Mouse (Mus musculus) CD4-positive, CD25-positive, alpha-beta regulatory T cell, adult 2 months (primary cell): ENCODE measurements around the gene Scfd2.

Experiments used
- DNase-seq: peaks from one replicate; pipeline ENCODE4 v3.0.0-alpha.2; 2012; ENCODE audit warnings: low read depth, low spot score

The Scfd2 gene

GRCm38 (mm10) chr5:74531630-74532280, at the start of gene Scfd2:
TSS of gene Scfd2 (minus strand) at chr5:74531759.
- DNase-seq = peak; percentile 98

DNA sequence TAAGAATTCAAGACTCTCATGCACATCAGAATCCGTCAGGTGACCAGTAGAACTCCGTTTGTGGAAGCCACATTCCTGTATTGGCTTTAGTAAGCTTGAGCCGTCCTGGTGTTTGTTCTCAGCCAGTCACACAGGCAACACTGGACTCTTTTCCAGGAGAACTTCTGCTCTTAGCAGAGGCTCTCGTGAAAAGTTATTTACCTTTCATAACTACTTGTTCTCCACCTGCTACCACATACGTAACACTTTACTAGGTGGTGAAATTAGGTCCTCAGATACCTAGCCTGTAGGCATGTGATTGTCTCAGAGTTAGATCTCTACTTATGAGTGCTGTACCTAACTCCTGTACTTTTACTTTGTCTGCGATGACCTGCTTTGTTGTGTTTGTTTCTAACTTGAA, 40.2 kb upstream of the Scfd2 start:
- no peak for DNase-seq

- DNase-seq = no peak
Observed at GRCm38 (mm10) chr5:74561151-74561550, 29.6 kb upstream of the Scfd2 start.

DNA sequence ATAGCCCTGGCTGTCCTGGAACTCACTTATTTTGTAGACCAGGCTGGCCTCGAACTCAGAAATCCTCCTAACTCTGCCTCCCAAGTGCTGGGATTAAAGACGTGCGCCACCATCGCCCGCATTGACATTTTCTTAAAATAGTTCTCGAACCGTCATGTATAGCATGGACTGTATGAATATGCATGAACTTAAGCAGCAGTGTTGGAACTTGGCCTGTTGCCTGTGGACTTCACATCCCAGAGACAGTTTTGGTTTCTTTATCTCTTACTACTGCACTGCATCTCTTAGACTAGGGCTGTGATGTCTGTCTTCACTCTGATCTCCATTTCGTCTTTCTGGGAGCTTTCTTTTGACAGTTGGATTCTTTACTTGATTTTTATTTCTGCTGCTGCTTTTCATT, 18.0 kb upstream of the Scfd2 start:
- DNase-seq = no peak

GRCm38 (mm10) chr5:74545606-74546005, 14.0 kb upstream of the Scfd2 start:
- no peak for DNase-seq

- peak; percentile 23 for DNase-seq
Observed at GRCm38 (mm10) chr5:74536180-74536947, 4.8 kb upstream of the Scfd2 start.

- peak; percentile 98 for DNase-seq
Observed at GRCm38 (mm10) chr5:74535240-74536021, 3.9 kb upstream of the Scfd2 start, which contains the start of gene Fip1l1. TSS of gene Fip1l1 (plus strand) at chr5:74535449.

- peak; percentile 10 for DNase-seq
Observed at GRCm38 (mm10) chr5:74530785-74531184, 774 bp downstream of the Scfd2 start.

DNA sequence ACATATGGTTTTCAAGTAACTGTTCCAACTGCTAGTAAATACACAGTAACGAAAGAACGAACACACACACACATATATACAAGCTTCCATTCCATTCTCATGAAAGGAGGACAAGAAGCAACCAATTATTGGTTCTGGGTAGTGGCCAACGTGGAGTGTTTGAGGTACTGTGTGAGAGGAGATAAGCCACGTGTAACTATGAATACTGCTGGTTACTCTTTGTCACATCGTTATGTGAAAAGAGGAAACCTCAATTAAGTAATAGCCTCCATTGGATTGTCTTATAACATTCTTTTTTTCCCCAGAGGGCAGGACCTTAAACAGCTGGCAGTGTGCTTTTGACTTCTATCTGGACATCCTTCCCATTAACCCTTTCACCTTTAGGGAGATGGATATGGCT, 4.5 kb downstream of the Scfd2 start:
- DNase-seq = no peak

- no peak for DNase-seq
Observed at GRCm38 (mm10) chr5:74511686-74512085, 19.9 kb downstream of the Scfd2 start.

DNA sequence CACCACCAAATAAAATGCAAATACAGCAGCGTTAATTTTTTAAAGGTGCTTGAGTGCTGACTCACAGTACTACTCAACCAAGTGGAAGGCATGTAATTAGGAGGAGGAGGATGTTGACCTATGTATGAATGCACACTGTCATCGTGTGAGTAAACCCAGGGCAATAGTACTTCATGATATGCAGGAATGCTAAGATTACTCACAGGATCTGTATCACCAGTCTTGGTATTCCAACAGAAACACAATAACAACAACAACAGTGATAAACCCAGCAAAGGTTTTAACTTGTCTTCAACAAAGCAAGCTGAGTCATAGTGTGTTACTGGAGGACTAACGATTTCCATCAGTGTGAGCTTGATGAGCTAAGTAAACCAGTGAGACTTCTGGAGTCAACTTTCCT, 38.9 kb downstream of the Scfd2 start:
- no peak for DNase-seq

DNA sequence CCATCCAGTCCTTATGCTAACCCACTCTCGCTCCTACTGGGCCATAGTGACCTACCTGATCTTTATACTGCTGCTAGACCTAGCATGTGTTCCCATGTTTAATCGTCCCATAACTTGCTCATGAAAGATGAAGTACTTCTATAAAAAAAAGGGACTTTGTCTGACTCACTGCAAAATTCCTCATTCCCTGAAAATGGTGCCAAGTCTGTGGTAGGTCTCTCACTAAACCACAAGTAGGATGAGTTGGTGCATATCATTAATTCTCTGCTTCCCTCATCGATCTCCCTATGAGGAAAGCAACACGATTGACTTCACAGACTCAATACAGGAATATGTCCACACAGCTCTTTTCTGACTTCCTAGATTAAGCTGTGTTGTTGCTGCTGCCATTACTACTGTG, 46.9 kb downstream of the Scfd2 start:
- DNase-seq = no peak

DNA sequence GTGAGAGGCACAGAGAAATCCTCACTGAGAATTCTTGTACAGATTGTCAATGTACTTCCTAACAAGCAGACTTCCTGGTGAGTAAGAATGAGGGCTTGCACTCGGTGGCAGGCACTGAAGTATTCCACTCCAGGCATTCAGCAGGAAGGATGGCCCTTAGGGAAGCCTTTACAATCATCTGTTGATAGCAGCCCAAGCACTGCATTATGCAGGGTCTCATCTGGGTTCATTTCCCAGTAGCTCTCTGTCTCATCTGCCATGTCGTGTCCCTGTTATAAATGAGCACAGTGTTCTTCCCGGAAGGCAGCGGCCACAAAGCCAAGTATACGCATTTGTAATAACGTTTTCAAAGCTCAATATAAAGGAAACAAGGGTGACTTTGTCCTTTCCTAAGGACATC, 48.9 kb downstream of the Scfd2 start:
- no peak for DNase-seq

- no peak for DNase-seq
Observed at GRCm38 (mm10) chr5:74482034-74482433, 49.5 kb downstream of the Scfd2 start.

DNA sequence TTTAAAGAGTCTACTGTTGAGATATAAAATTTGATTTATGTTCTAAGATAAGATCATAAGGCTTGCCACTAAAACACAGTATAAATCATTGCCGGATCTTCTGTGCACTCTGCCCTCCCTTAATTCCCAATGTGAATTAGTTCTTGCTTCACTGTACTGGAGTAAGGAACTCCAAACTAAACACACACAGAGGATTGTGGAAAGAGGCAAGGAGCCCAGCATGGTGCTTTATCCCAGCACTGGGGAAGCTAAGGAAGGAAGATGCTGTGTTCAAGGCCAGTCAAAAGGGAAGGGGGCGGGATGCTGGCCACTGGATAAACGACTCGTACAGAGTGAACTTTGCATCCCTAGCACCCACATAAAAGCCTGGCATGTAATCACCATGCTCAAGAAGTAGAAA, 51.1 kb downstream of the Scfd2 start:
- no peak for DNase-seq

DNA sequence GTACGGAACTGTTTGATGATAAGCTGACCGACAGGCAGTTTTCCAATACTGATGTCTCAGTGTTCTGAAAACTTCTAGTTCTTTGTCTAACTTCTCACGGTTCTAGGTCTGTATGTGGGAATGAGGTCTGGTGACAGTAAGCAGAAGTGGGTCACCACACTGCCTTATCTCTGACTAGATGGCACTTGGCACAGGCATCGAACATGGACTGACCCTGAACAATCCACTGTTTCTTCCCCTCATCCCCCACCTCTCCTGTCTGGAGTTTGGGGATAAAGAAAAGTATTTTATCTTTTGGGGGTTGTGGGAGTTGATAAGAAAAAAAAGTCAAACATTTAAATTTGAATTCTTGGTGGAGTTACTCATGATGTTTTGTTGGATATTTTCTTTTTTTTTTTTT, 51.6 kb downstream of the Scfd2 start:
- no peak for DNase-seq

GRCm38 (mm10) chr5:74479157-74479556, 52.4 kb downstream of the Scfd2 start:
- DNase-seq = no peak

DNA sequence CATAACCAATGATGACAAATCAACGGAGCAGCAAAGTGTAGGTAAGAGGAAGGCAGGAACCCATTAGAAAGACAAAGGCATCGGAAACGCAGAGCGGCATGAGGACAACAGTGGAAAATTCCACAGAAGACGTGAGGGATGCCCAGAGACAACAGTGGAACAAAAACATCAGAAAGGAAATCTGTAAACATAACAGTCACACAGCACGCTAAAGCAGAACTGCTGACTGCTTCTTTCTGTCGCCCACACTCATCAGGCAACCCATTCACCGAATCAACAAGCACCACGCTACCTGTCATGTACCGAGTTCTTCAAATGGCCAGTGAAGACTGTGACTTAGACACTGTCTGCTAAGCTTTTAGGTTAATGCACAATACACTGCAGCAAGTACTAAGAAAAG, 55.0 kb downstream of the Scfd2 start:
- DNase-seq = peak; percentile 45

DNA sequence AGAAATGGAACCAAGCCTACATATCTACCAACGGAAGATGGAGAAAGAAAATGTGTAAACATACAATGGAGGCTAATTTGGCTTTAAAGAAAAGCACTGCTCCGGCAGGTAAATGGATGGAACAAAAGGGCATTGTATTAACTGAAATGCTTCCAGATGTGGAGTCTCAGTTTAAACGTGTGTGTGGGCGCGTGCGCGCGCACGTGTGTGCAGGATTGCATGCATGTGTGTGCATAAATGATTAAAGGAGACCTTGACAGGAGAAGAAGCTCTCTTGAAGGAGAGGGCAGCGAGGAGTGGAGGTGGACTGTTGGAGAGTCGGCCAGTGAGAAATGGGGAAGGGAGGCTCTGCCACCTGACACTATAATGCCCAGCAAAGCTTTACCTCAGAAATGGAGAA, 58.4 kb downstream of the Scfd2 start:
- no peak for DNase-seq

DNA sequence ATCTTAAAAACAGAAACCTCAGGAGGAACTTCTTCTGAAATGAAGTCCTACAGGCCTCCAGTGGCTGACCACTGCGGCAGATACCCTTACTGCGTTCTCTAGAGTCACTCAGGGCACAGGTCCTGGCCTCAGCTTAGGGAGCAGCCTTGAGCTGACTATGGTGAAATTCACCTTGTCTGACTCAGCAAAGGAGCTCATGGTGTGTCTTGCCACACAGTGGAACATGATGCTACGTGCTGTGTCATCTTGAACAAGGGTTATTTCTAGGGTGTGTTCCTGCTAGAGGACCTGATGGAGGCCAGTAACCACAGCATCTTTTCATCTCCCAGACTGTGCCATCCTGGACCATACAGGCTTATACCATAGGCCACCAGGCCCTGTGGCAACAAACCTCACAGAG, 60.7 kb downstream of the Scfd2 start:
- no peak for DNase-seq

DNA sequence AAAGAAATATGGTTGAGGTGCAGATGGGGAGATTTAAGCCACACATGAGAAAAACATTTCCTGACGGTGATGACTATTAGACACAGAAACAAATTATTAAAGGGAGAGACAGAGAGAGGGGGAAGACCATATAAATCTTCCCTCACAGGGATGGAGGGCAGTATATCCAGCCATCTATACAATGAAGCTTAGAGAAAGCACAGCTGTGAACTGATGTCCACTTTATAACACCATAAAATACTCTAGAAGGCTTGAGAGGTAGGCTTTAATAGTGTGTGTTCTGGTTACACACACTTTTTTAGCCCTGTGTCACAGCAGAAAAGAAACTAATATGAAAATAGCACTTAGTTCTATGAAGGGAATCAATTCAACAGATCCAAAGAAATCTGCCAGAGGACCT, 61.9 kb downstream of the Scfd2 start:
- DNase-seq = no peak

- no peak for DNase-seq
Observed at GRCm38 (mm10) chr5:74467753-74468152, 63.8 kb downstream of the Scfd2 start.

- DNase-seq = peak; percentile 16
Observed at GRCm38 (mm10) chr5:74456759-74457158, 74.8 kb downstream of the Scfd2 start.
